Mouse (Mus musculus) liver, postnatal 0 days (tissue): Measurements from ENCODE around the gene Pld6.

Experiments used
- CTCF ChIP-seq: sonication (generic); IDR thresholded peaks from 2 replicates; pipeline ENCODE4 v1.5.1; 2016; ENCODE audit warnings: antibody characterized with exemption, low read depth
- EP300 ChIP-seq: IDR thresholded peaks from 2 replicates; pipeline ENCODE4 v1.6.1; 2016; ENCODE audit warnings: antibody characterized with exemption, low read depth, mild to moderate bottlenecking

DNA sequence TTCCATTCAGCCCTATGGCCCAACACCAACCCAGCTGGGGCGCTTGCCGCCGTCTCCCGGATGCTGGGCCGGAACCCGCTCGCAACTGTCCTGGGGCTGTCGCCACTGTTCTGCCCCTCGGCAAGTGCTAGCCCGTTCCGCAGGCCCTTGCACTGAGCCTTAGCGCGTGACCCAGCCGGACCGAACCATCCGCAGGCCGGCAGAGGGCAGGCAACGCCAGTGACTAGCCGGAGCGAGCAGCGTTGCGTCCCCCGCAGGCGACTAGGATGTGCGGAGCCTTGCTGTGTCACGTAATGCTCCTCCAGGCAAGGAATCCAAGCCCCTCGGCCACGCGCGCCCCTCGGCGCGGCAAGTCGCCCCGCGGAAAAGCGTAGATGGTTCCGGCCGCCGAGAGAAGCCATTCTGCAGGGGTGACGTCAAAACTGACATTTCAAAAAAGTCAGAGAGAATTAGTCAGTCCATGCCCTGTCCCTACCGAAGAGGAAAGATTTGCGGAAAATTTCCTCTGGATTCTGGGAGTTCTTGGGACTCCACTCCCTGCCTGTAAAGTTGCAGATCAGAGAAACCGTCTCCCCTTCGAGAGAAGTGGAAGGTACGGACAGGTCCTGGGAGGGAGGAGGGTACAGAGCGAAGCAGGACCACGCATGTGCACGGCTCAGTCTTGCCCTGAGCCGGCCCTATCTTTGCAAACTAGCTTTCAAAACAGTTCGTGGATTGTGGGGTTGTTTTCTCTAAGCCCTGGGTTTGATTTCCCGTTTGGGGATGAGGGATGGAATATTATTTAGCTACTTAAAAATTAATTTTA lies 22.4 kb upstream of the Pld6 start, which contains the start of gene Flcn:
- TF ChIP-seq CTCF (peak; percentile 63), EP300 (peak; percentile 87)
